Mouse (Mus musculus): ENCODE data around the gene Hoxc12.

DNA sequence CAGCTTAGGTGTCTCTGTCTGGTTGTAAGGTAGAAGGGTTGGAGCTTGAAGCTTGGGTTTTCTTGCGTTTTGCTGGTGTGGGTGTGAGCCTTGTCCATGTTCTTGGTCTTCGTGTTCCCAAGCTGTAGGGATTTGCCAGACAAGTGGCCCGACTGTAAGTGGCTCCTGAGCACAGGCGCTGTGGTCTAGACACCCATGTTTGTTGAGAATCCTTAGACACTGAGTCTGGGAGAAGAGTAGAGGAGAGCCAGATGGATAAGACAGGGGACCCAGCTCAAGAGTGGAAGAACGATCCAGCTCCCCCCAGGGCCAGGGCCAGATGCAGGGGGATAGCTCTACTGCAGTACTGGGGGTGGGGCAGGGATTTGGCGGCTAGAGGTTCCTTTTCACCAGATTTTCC lies 36.2 kb downstream of the Hoxc12 start:
- TF ChIP-seq CTCF (conservative IDR thresholded peaks at IDR 0.05 in 1 of 2, IDR thresholded peaks at IDR 0.05 in 1 of 2; ENCODE audit: low read depth in 2 of 2, low read length in 2 of 2), result no peak
- TF ChIP-seq ETS1 (conservative IDR thresholded peaks at IDR 0.05; ENCODE audit: low read depth, low read length), result no peak
- TF ChIP-seq ZC3H11A (IDR thresholded peaks at IDR 0.05; ENCODE audit: low read depth, low read length), result no peak
- TF ChIP-seq EP300 (IDR thresholded peaks at IDR 0.05; ENCODE audit: low read length), result no peak
- TF ChIP-seq POLR2A (IDR thresholded peaks at IDR 0.05; ENCODE audit: low read depth, low read length), result no peak
- TF ChIP-seq NRF1 (IDR thresholded peaks at IDR 0.05; ENCODE audit: low read depth, low read length), result no peak
- TF ChIP-seq IRF4 (IDR thresholded peaks at IDR 0.05; ENCODE audit: low read depth, low read length), result no peak
- TF ChIP-seq RCOR1 (conservative IDR thresholded peaks at IDR 0.05; ENCODE audit: low read depth, low read length), result no peak
- no peak for TF ChIP-seq SIN3A (IDR thresholded peaks at IDR 0.05; ENCODE audit: low read length)
- TF ChIP-seq HCFC1 (IDR thresholded peaks at IDR 0.05; ENCODE audit: low read depth, low read length), result no peak
- no peak for TF ChIP-seq RAD21 (IDR thresholded peaks at IDR 0.05; ENCODE audit: low read depth, low read length)
